Mouse (Mus musculus): ENCODE measurements around the gene Arhgap18. TPM values are rescaled to one million over a fixed set of nuclear protein-coding genes. Genes with fewer than 3 reads are reported as not detected.

Gene Arhgap18
- polyA plus RNA-seq, 1 experiment from 2014 or later = 8.5 TPM

- DNase-seq (no peak), ATAC-seq (no peak)
- Histone ChIP-seq H3K4me3 (ENCODE audit: low read depth, low read length) (no peak overlapping the region), H3K36me3 (replicated peaks; ENCODE audit: insufficient read depth, low read length) (no peaks in the 10 kb centered on the region), H3K27me3 (ENCODE audit: insufficient read depth, low read length) (no peaks in the 10 kb centered on the region), H3K9ac (replicated peaks) (no peak overlapping the region), H3K9me3 (ENCODE audit: low read length) (no peaks in the 10 kb centered on the region), H3K27ac (ENCODE audit: low read depth) (no peak overlapping the region), H3K4me2 (ENCODE audit: low read depth, low read length) (no peak overlapping the region), H3K4me1 (ENCODE audit: insufficient read depth) (0 out of 2 replicates have a peak, but pooled peaks cover 2% of the 10 kb centered on the region)
- WGBS (ENCODE audit: insufficient replicate concordance) = 89% methylated on average over 8 of the region's 8 CpGs
- no peak for TF ChIP-seq EP300 (IDR thresholded peaks at IDR 0.05; ENCODE audit: low read depth)
- no peak for TF ChIP-seq CTCF (IDR thresholded peaks at IDR 0.05; ENCODE audit: low read depth)
Observed at GRCm38 (mm10) chr10:26815646-26816045, 62.4 kb downstream of the Arhgap18 start.

GRCm38 (mm10) chr10:26820326-26820725 is 67.1 kb downstream of the Arhgap18 start:
- no peak for ATAC-seq

GRCm38 (mm10) chr10:26820936-26821335 is 67.7 kb downstream of the Arhgap18 start:
- Histone ChIP-seq H3K36me3 (replicated peaks; ENCODE audit: insufficient read depth, low read length) (no peaks in the 10 kb centered on the region), H3K4me3 (ENCODE audit: low read depth, low read length) (no peak overlapping the region), H3K4me2 (ENCODE audit: low read depth, low read length) (no peak overlapping the region), H3K9me3 (ENCODE audit: low read length) (no peaks in the 10 kb centered on the region), H3K27me3 (ENCODE audit: insufficient read depth, low read length) (no peaks in the 10 kb centered on the region), H3K27ac (ENCODE audit: low read depth) (no peak overlapping the region), H3K4me1 (ENCODE audit: insufficient read depth) (peaks cover 12% of the 10 kb centered on the region), H3K9ac (replicated peaks) (no peak overlapping the region)
- DNase-seq (no peak), ATAC-seq (no peak)
- 81% methylated on average over 1 of the region's 1 CpGs for WGBS (ENCODE audit: insufficient replicate concordance)
- TF ChIP-seq EP300 (IDR thresholded peaks at IDR 0.05; ENCODE audit: low read depth) (no peak), CTCF (IDR thresholded peaks at IDR 0.05; ENCODE audit: low read depth) (no peak)

More at GRCm38 (mm10) chr10:26820326-26820725, 67.1 kb downstream of the Arhgap18 start:
- H3K4me3 ChIP-seq (ENCODE audit: low read depth, low read length) = no peak overlapping the region
- no peak for DNase-seq
- no peak overlapping the region for H3K9ac ChIP-seq (replicated peaks)
- H3K9me3 ChIP-seq (ENCODE audit: low read length) = no peaks in the 10 kb centered on the region
- H3K27ac ChIP-seq (ENCODE audit: low read depth) = no peak overlapping the region
- peaks cover 7% of the 10 kb centered on the region for H3K4me1 ChIP-seq (ENCODE audit: insufficient read depth)
- no peak overlapping the region for H3K4me2 ChIP-seq (ENCODE audit: low read depth, low read length)
- TF ChIP-seq EP300 (IDR thresholded peaks at IDR 0.05; ENCODE audit: low read depth) (no peak), CTCF (IDR thresholded peaks at IDR 0.05; ENCODE audit: low read depth) (no peak)
- H3K27me3 ChIP-seq (ENCODE audit: insufficient read depth, low read length) = no peaks in the 10 kb centered on the region
- no peaks in the 10 kb centered on the region for H3K36me3 ChIP-seq (replicated peaks; ENCODE audit: insufficient read depth, low read length)

GRCm38 (mm10) chr10:26823997-26824396 is 70.8 kb downstream of the Arhgap18 start:
- H3K27ac ChIP-seq (ENCODE audit: low read depth) = no peak overlapping the region
- 45% methylated on average over 5 of the region's 5 CpGs for WGBS (ENCODE audit: insufficient replicate concordance)
- DNase-seq (no peak), ATAC-seq (no peak)
- no peak overlapping the region for H3K9ac ChIP-seq (replicated peaks)
- TF ChIP-seq EP300 (IDR thresholded peaks at IDR 0.05; ENCODE audit: low read depth) (no peak), CTCF (IDR thresholded peaks at IDR 0.05; ENCODE audit: low read depth) (no peak)
- no peaks in the 10 kb centered on the region for H3K27me3 ChIP-seq (ENCODE audit: insufficient read depth, low read length)
- H3K9me3 ChIP-seq (ENCODE audit: low read length) = no peaks in the 10 kb centered on the region
- H3K4me3 ChIP-seq (ENCODE audit: low read depth, low read length) = no peak overlapping the region
- H3K4me1 ChIP-seq (ENCODE audit: insufficient read depth) = peaks cover 17% of the 10 kb centered on the region
- H3K36me3 ChIP-seq (replicated peaks; ENCODE audit: insufficient read depth, low read length) = no peaks in the 10 kb centered on the region
- H3K4me2 ChIP-seq (ENCODE audit: low read depth, low read length) = no peak overlapping the region

- Histone ChIP-seq H3K4me1 (ENCODE audit: insufficient read depth) (peaks cover 17% of the 10 kb centered on the region), H3K9ac (replicated peaks) (no peak overlapping the region), H3K27me3 (ENCODE audit: insufficient read depth, low read length) (no peaks in the 10 kb centered on the region), H3K4me3 (ENCODE audit: low read depth, low read length) (no peak overlapping the region), H3K27ac (ENCODE audit: low read depth) (no peak overlapping the region), H3K4me2 (ENCODE audit: low read depth, low read length) (no peak overlapping the region), H3K36me3 (replicated peaks; ENCODE audit: insufficient read depth, low read length) (no peaks in the 10 kb centered on the region), H3K9me3 (ENCODE audit: low read length) (no peaks in the 10 kb centered on the region)
- no peak for TF ChIP-seq CTCF (IDR thresholded peaks at IDR 0.05; ENCODE audit: low read depth)
- TF ChIP-seq EP300 (IDR thresholded peaks at IDR 0.05; ENCODE audit: low read depth) = no peak
- DNase-seq (no peak), ATAC-seq (no peak)
- WGBS (ENCODE audit: insufficient replicate concordance) = 65% methylated on average over 8 of the region's 8 CpGs
Observed at GRCm38 (mm10) chr10:26825246-26825889, 72.1 kb downstream of the Arhgap18 start.

- H3K36me3 ChIP-seq (replicated peaks; ENCODE audit: insufficient read depth, low read length) = no peaks in the 10 kb centered on the region
- whole genome bisulfite sequencing (ENCODE audit: insufficient replicate concordance) = 62% methylated on average over 5 of the region's 5 CpGs
Observed at GRCm38 (mm10) chr10:26827315-26827714, 74.1 kb downstream of the Arhgap18 start.

More at GRCm38 (mm10) chr10:26827315-26827714, 74.1 kb downstream of the Arhgap18 start:
- Histone ChIP-seq H3K4me2 (ENCODE audit: low read depth, low read length) (no peak overlapping the region), H3K27ac (ENCODE audit: low read depth) (no peak overlapping the region), H3K4me1 (ENCODE audit: insufficient read depth) (peaks cover 17% of the 10 kb centered on the region), H3K4me3 (ENCODE audit: low read depth, low read length) (no peak overlapping the region), H3K27me3 (ENCODE audit: insufficient read depth, low read length) (no peaks in the 10 kb centered on the region), H3K9ac (replicated peaks) (no peak overlapping the region), H3K9me3 (ENCODE audit: low read length) (no peaks in the 10 kb centered on the region)
- TF ChIP-seq CTCF (IDR thresholded peaks at IDR 0.05; ENCODE audit: low read depth) (no peak), EP300 (IDR thresholded peaks at IDR 0.05; ENCODE audit: low read depth) (no peak)
- no peak for DNase-seq
- no peak for ATAC-seq
